ENCODE assay signal across 10 mouse cellular contexts in genomic region chr3:88512141-88512895, GRCm38 (mm10). TPM values are rescaled to one million over a fixed set of nuclear protein-coding genes. Genes with fewer than 3 reads are reported as not detected.
DNase-seq lines count a peak whose midpoint lies in the region; ATAC-seq and TF ChIP-seq lines count a peak whose summit lies in the region.
"Had no signal": no experiment of that assay in that cellular context is flagged by ENCODE, and none has a peak within 500 bp of the region (broad histone marks: within the 10 kb centered on the region; RNA-seq: fewer than 3 reads in every experiment).

No protein-coding gene starts in this region.

- WGBS in forebrain, embryonic 10.5 days: 45% methylated on average over 6 of the region's 6 CpGs
- 37% methylated on average over 6 of the region's 6 CpGs for WGBS in forebrain, postnatal 0 days
- 22% methylated on average over 6 of the region's 6 CpGs for WGBS in limb, embryonic 15.5 days

- H3K9me3 ChIP-seq in forebrain, embryonic 10.5 days: no peaks in the 10 kb centered on the region
- no peaks in the 10 kb centered on the region for H3K9me3 ChIP-seq in forebrain, postnatal 0 days (ENCODE audit: low read length)
- no peaks in the 10 kb centered on the region for H3K9me3 ChIP-seq in limb, embryonic 15.5 days

- H3K27me3 ChIP-seq in forebrain, embryonic 10.5 days (ENCODE audit: poor library complexity, severe bottlenecking): no peaks in the 10 kb centered on the region; the same call in 1 of the 2 replicates
- no peaks in the 10 kb centered on the region for H3K27me3 ChIP-seq in forebrain, postnatal 0 days (ENCODE audit: insufficient read depth, low read length)
- H3K27me3 ChIP-seq in limb, embryonic 15.5 days: no peaks in the 10 kb centered on the region

- no peak for DNase-seq in forebrain, embryonic 10.5 days (ENCODE audit: extremely low spot score, low spot score)
- no peak for DNase-seq in forebrain, postnatal 0 days
- peak; percentile 62 for DNase-seq in retina, postnatal 1 day
- no peak for DNase-seq in retina, embryonic 14.5 days (ENCODE audit: low spot score)
- no peak for DNase-seq in adrenal gland, adult 8-10 months
- no peak for DNase-seq in cerebellum, adult 9-10 months
- DNase-seq in layer of hippocampus, adult 2 months (ENCODE audit: low spot score in 2 of 2): no peak

- ATAC-seq in forebrain, postnatal 0 days: no peak
- peak; percentile 5; the same call in 1 of the 2 replicates for ATAC-seq in limb, embryonic 15.5 days (ENCODE audit: insufficient number of reproducible peaks, low FRiP score, low TSS enrichment, low read depth)

- no peak overlapping the region for H3K9ac ChIP-seq in forebrain, postnatal 0 days
- no peak overlapping the region for H3K9ac ChIP-seq in limb, embryonic 15.5 days

- H3K4me2 ChIP-seq in forebrain, postnatal 0 days (ENCODE audit: low read depth): no peak overlapping the region
- peak overlapping the region; percentile 26 for H3K4me2 ChIP-seq in limb, embryonic 15.5 days

- H3K4me3 ChIP-seq in forebrain, embryonic 10.5 days: peak overlapping the region; percentile 5; the same call in 1 of the 2 replicates
- H3K4me3 ChIP-seq in forebrain, postnatal 0 days (ENCODE audit: low read depth, low read length): no peak overlapping the region
- no peak overlapping the region for H3K4me3 ChIP-seq in limb, embryonic 15.5 days
- no peak overlapping the region for H3K4me3 ChIP-seq in layer of hippocampus, adult 2 months

- H3K27ac ChIP-seq in forebrain, embryonic 10.5 days: peak overlapping the region; percentile 86
- H3K27ac ChIP-seq in forebrain, postnatal 0 days (ENCODE audit: low read depth, low read length): no peak overlapping the region
- H3K27ac ChIP-seq in limb, embryonic 15.5 days: peak overlapping the region; percentile 92
- no peak overlapping the region for H3K27ac ChIP-seq in layer of hippocampus, adult 2 months

- H3K4me1 ChIP-seq in forebrain, embryonic 10.5 days: peaks cover 57% of the 10 kb centered on the region
- peaks cover 14% of the 10 kb centered on the region; the same call in 1 of the 2 replicates for H3K4me1 ChIP-seq in forebrain, postnatal 0 days (ENCODE audit: insufficient read depth)
- H3K4me1 ChIP-seq in limb, embryonic 15.5 days: peaks cover 78% of the 10 kb centered on the region

- no peaks in the 10 kb centered on the region for H3K36me3 ChIP-seq in forebrain, embryonic 10.5 days (replicated peaks)
- no peaks in the 10 kb centered on the region for H3K36me3 ChIP-seq in forebrain, postnatal 0 days (ENCODE audit: insufficient read depth)
- H3K36me3 ChIP-seq in limb, embryonic 15.5 days: no peaks in the 10 kb centered on the region

- no peak for TF ChIP-seq CTCF in forebrain, postnatal 0 days (IDR thresholded peaks at IDR 0.05; ENCODE audit: low read depth)
- no peak for TF ChIP-seq CTCF in layer of hippocampus, adult 2 months (conservative IDR thresholded peaks at IDR 0.05)

RNA-seq across cellular contexts. Expression of gene Lmna, which starts 2.6 kb away (rescaled TPM):
- 11.6 and 11.8 TPM in 2 replicates for polyA plus RNA-seq in forebrain, embryonic 10.5 days (2016; fragmentation: Nextera tagmentation; extraction: Ambion mirVana)
- total RNA-seq in forebrain, postnatal 0 days (2014; rRNA removed): 49.4 and 71.3 TPM in 2 replicates
- polyA plus RNA-seq in forebrain, postnatal 0 days (2015; fragmentation: Nextera tagmentation; extraction: Ambion mirVana): 51.4 and 52.9 TPM in 2 replicates
- polyA plus RNA-seq in limb, embryonic 15.5 days (2015; fragmentation: Nextera tagmentation; extraction: Ambion mirVana): 635 and 751 TPM in 2 replicates
- 100 to 1,000 TPM in 3 of 4 experiments, 10 to 100 TPM in 1; 88.2 to 134 (median 124) TPM for total RNA-seq in adrenal gland, adult 8-10 months (2022)
- total RNA-seq in layer of hippocampus, adult 2 months (2021): 10 to 100 TPM; 34.6 to 36.1 TPM

RNA-seq across cellular contexts. Expression of gene Mex3a, which starts 19.9 kb away (rescaled TPM):
- polyA plus RNA-seq in forebrain, embryonic 10.5 days (2016; fragmentation: Nextera tagmentation; extraction: Ambion mirVana): 27.4 and 28.6 TPM in 2 replicates
- total RNA-seq in forebrain, postnatal 0 days (2014; rRNA removed): 64.5 and 71.9 TPM in 2 replicates
- polyA plus RNA-seq in forebrain, postnatal 0 days (2015; fragmentation: Nextera tagmentation; extraction: Ambion mirVana): 16.2 and 20.5 TPM in 2 replicates
- 17.6 and 21.0 TPM in 2 replicates for polyA plus RNA-seq in limb, embryonic 15.5 days (2015; fragmentation: Nextera tagmentation; extraction: Ambion mirVana)
- total RNA-seq in adrenal gland, adult 8-10 months (2022): 1 to 10 TPM; 2.8 to 4.3 (median 3.9) TPM
- 1 to 10 TPM; 2.8 to 3.7 TPM for total RNA-seq in layer of hippocampus, adult 2 months (2021)

RNA-seq across cellular contexts. Expression of gene Rab25, which starts 35.8 kb away (rescaled TPM):
- 2.8 and 4.0 TPM in 2 replicates for polyA plus RNA-seq in forebrain, embryonic 10.5 days (2016; fragmentation: Nextera tagmentation; extraction: Ambion mirVana)
- not detected in 2 replicates for total RNA-seq in forebrain, postnatal 0 days (2014; rRNA removed)
- 0.33 TPM in 1 of 2 replicates, not detected in the other for polyA plus RNA-seq in forebrain, postnatal 0 days (2015; fragmentation: Nextera tagmentation; extraction: Ambion mirVana)
- polyA plus RNA-seq in limb, embryonic 15.5 days (2015; fragmentation: Nextera tagmentation; extraction: Ambion mirVana): 144 and 148 TPM in 2 replicates
- total RNA-seq in adrenal gland, adult 8-10 months (2022): not detected
- total RNA-seq in layer of hippocampus, adult 2 months (2021): not detected
- total RNA-seq: heart, postnatal 10 days; monocyte, adult 5-6 weeks had no signal

RNA-seq across cellular contexts. Expression of gene Lamtor2, which starts 40.6 kb away (rescaled TPM):
- 172 and 174 TPM in 2 replicates for polyA plus RNA-seq in forebrain, embryonic 10.5 days (2016; fragmentation: Nextera tagmentation; extraction: Ambion mirVana)
- 52.2 and 55.5 TPM in 2 replicates for total RNA-seq in forebrain, postnatal 0 days (2014; rRNA removed)
- 186 and 202 TPM in 2 replicates for polyA plus RNA-seq in forebrain, postnatal 0 days (2015; fragmentation: Nextera tagmentation; extraction: Ambion mirVana)
- polyA plus RNA-seq in limb, embryonic 15.5 days (2015; fragmentation: Nextera tagmentation; extraction: Ambion mirVana): 194 and 207 TPM in 2 replicates
- 100 to 1,000 TPM; 138 to 164 (median 144) TPM for total RNA-seq in adrenal gland, adult 8-10 months (2022)
- total RNA-seq in layer of hippocampus, adult 2 months (2021): 100 to 1,000 TPM in 1 of 2 experiments, 10 to 100 TPM in 1; 96.0 to 106 TPM

RNA-seq across cellular contexts. Expression of gene Ubqln4, which starts 41.2 kb away (rescaled TPM):
- 73.4 and 77.4 TPM in 2 replicates for polyA plus RNA-seq in forebrain, embryonic 10.5 days (2016; fragmentation: Nextera tagmentation; extraction: Ambion mirVana)
- total RNA-seq in forebrain, postnatal 0 days (2014; rRNA removed): 102 and 116 TPM in 2 replicates
- 29.3 and 30.8 TPM in 2 replicates for polyA plus RNA-seq in forebrain, postnatal 0 days (2015; fragmentation: Nextera tagmentation; extraction: Ambion mirVana)
- 39.6 and 44.1 TPM in 2 replicates for polyA plus RNA-seq in limb, embryonic 15.5 days (2015; fragmentation: Nextera tagmentation; extraction: Ambion mirVana)
- total RNA-seq in adrenal gland, adult 8-10 months (2022): 10 to 100 TPM; 64.1 to 81.3 (median 66.7) TPM
- total RNA-seq in layer of hippocampus, adult 2 months (2021): 100 to 1,000 TPM; 110 to 116 TPM

Comparison
In these comparisons a context has a peak if more than half of its experiments do, and no peak if none do; other contexts are left out.
1. H3K27ac ChIP-seq: peak in forebrain, embryonic 10.5 days (single experiment) and limb, embryonic 15.5 days (single experiment); none in forebrain, postnatal 0 days (single experiment) and layer of hippocampus, adult 2 months (single experiment).
2. RNA of gene Mex3a, which starts 19.9 kb away (total RNA-seq): 64.5 to 71.9 TPM in forebrain, postnatal 0 days; 2.8 to 4.3 TPM in adrenal gland, adult 8-10 months and 2.8 to 3.7 TPM in layer of hippocampus, adult 2 months; every median in the first group is over 10 times any median in the second.